Mouse (Mus musculus) bone marrow, adult 2 months (tissue): ENCODE results near the gene Papln.

Source experiments
- CTCF ChIP-seq: fragments of 200-500 bp; IDR thresholded peaks from 2 replicates; pipeline ENCODE4 v1.5.1; 2011; ENCODE audit warnings: low read length, control low read depth; ENCODE audit not compliant: control insufficient read depth, insufficient read depth
- POLR2A ChIP-seq: fragments of 200-500 bp; IDR thresholded peaks from 2 replicates; pipeline ENCODE4 v1.6.1; 2011; ENCODE audit warnings: low read depth, mild to moderate bottlenecking, control low read depth, low read length, borderline replicate concordance; ENCODE audit not compliant: control insufficient read depth

- TF ChIP-seq CTCF: no peak
- TF ChIP-seq POLR2A: no peak
Observed at GRCm38 (mm10) chr12:83741722-83742121, 21.7 kb upstream of the Papln start.
